Mouse (Mus musculus): ENCODE results near the gene Prelid3b.

DNA sequence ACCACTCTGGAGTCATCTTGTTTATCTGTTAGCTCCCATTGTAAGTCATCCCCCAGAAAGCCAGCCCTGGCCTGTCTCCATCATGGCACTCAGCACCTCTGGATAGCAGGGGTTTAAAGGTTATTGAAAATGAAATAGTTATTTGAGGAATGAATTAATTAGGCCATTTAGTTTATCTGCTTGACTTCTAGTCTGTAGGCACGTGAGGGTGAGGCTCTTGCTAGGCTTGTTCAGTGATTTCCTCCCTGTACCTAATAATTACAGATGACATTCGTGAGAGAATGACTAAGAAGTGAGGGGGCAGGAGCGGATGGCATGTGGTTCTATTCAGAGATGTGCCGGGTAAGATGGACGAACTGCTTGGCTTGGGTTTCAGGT is 658 bp upstream of the Prelid3b start:
- TF ChIP-seq CTCF (conservative IDR thresholded peaks at IDR 0.05; ENCODE audit: insufficient read depth, insufficient read length, low read depth, low read length) = no peak
- no peak for TF ChIP-seq POLR2A (IDR thresholded peaks at IDR 0.05; ENCODE audit: low read depth, low read length)
